Mouse (Mus musculus) megakaryocyte, adult 5-6 weeks (primary cell): ENCODE measurements around the gene Osbpl9. TPM values are rescaled to one million over a fixed set of nuclear protein-coding genes. Genes with fewer than 3 reads are reported as not detected.
A peak's percentile ranks its signal among the peaks of the same experiment; 100 is the strongest.

ENCODE experiments used
- ATAC-seq: 2 replicates; pipeline ENCODE4 v1.8.0; 2016; ENCODE audit warnings: mild to moderate bottlenecking, inconsistent platforms; ENCODE audit not compliant: poor library complexity, severe bottlenecking
- total RNA-seq, 2 experiments: library from RNA; stranded (forward) in 1 of 2; stranded (reverse) in 1 of 2; fragments of 153-499, 151-499 nt in 1 of 2; fragments of 221-1000, 200-1000 nt in 1 of 2; gene quantifications; 2 replicates each; pipeline versions ENCODE4 v1.2.3 to v1.2.4; 2015 to 2017

Gene Osbpl9
- total RNA-seq, 2 experiments from 2014 or later: 161 to 217 TPM

GRCm38 (mm10) chr4:109136475-109137125, 65.5 kb downstream of the Osbpl9 start:
- ATAC-seq: peak; percentile 99

- no peak for ATAC-seq
Observed at GRCm38 (mm10) chr4:109134955-109135354, 67.1 kb downstream of the Osbpl9 start.

- ATAC-seq: no peak
Observed at GRCm38 (mm10) chr4:109131256-109131872, 70.7 kb downstream of the Osbpl9 start.

- ATAC-seq: no peak
Observed at GRCm38 (mm10) chr4:109128971-109129370, 73.1 kb downstream of the Osbpl9 start.

- ATAC-seq: no peak
Observed at GRCm38 (mm10) chr4:109128017-109128416, 74.1 kb downstream of the Osbpl9 start.

DNA sequence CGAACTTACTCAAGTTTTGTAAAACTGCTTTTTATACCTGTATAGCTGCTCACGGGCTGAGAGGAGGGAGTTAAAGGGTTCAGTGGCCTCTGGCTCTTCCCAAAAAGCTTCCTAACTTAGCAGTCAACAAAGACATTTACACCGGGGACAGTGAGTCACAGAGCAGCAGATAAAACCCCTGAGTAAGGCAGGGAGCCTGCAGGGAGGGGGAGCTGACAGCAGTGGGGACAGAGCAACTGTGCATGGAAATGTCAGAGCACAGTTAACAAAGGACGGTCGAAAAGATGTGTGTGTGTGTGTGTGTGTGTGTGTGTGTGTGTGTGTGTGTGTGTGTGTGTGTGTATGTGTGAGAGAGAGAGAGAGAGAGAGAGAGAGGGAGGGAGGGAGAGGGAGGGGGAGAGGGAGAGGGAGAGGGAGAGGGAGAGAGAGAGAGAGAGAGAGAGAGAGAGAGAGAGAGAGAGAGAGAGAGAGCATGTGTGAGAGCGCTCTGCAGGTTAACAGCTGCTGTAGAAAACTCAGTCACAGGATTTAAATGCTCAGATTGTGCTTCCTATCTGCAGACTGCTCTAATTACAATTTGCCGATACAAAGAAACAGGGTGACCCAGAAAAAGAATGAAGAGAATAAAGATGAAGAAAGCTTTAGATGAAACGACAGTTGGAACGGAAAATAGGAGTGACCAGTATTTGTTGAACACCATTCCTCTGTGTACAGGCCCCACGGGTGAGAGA, 75.1 kb downstream of the Osbpl9 start:
- no peak for ATAC-seq

DNA sequence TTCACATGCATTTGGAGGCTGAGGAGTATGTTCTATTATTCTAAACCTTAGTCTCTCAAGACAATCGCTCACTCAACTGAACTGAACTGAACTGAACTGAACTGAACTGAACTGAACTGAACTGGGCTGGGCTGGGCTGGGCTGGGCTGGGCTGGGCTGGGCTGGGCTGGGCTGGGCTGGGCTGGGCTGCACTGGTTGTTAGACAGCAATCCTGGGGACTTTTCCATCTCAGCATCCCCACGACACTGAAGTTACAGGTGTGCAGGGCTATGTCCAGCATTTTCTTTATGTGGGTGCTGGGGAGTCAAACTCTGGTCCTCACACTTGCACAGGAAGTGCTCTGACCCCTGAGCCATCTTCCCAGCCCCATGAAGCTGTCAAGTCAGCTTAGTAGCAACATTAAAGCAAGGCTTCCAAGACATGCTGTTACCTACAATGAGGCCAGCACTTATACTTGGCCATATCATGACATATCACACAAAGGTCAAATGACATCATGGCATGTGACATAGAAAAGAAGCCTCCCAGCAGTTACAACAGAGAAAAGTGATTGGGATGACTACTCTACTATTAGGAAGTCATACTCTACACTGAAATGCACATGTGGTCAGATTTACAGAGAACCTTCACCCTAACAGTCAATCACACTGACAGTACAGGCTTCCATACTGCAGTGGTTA, 76.2 kb downstream of the Osbpl9 start:
- no peak for ATAC-seq

DNA sequence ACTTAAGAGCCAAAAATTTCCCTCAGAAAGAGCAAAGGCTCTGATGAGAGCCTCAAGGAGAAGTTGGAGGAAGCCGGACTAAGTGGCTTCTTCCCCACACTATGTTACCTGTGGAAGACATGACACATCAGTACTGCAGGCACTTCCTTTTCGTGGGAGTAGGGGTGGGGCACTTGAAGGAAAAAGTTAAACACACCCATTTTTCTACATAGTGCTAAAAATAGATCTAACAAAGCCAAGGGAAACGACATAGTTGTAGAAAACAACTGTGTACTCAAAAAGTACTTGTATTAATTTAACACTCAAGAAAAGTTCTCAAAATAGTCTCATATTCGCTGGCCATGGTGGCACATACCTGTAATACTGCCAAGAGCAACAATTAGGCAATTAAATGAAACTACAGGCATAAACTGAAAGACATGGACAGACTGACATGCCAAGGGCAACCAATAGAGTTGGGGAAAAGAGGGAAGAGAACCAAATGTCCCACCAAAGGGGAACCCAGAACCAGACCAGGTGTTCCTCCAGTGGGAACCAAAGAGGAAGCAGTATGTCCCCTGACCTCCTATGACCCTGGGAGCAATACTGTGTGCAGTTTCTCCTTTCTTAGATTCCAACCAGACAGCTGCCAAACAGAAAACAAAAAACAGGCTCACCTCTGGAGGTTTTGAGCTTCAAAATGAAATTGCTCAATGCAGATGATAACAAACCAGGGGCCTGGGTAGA, 79.1 kb downstream of the Osbpl9 start:
- peak; percentile 66 for ATAC-seq

DNA sequence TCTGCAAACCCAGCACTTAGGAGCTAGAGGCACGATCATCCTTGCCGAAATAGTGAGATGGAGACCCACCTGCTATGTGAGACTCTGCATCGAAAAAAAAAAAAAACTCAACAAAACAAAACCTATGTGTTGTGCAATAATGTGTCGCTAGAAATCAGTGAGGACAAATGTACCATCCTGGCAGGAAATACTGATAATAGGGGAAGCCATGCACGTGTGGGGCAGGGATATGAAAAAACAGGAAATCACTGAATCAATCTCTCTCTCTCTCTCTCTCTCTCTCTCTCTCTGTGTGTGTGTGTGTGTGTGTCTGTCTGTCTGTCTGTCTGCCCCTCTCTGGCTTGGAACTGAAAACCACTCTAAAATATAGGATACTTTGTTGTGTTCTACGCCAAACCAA, 81.3 kb downstream of the Osbpl9 start:
- ATAC-seq: no peak

GRCm38 (mm10) chr4:109119641-109120125, 82.4 kb downstream of the Osbpl9 start:
- no peak for ATAC-seq

DNA sequence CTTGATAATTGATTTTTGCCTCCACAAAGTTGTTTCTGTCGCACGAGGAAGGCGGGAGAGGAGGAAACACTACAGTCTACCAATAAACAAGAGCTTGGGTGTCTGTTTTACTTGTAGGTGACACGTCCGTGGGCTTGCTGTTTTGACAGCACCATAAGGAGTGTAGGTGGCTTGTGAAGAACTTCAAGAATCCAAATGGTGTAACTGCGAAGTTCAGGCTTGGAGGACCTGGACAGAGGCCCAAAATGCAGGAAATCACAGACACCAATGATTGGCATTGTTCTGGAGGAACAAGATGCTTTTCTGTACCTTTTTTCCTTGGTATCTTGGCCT, 83.8 kb downstream of the Osbpl9 start:
- ATAC-seq: peak; percentile 2; the same call in 1 of the 2 replicates

- ATAC-seq: peak; percentile 93
Observed at GRCm38 (mm10) chr4:109117596-109118326, 84.3 kb downstream of the Osbpl9 start.

- no peak for ATAC-seq
Observed at GRCm38 (mm10) chr4:109116938-109117337, 85.1 kb downstream of the Osbpl9 start.

GRCm38 (mm10) chr4:109116494-109116893, 85.6 kb downstream of the Osbpl9 start:
- peak; percentile 54 for ATAC-seq

DNA sequence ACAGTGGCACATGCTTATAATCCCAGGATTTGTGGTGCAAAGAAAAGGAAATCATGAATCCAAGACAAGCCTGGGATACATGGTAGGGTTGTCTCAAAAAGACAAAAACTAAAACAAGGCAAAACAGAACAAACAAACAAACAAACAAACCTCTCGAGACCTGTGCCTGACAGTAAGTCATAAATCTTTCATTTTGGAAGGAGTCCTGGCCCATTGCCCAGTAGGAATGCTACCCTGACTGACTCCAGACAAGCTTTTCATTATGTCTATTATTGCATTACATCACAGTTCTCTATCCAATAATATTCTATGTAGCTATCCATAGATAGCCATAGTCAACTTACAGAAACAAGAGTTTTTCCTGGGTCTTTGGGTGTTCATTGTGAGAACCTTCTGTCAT, 86.3 kb downstream of the Osbpl9 start:
- ATAC-seq: no peak

DNA sequence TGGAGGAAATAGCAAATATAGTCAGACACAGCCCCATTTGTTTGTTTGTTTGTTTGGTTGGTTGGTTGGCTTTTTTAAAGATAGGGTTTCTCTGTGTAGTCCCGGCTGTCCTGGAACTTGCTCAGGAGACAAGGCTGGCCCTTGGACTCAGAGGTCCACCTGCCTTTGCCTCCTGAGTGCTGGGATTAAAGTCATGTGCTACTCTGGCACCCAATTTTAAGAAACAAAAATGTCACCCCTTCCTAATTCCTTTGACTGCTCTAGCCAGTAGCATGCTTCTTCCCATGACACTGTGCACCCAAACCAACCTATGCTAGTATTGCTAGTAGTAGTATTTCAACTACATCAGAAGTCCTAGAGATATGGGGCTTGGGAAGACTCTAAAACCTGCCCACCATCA, 87.8 kb downstream of the Osbpl9 start:
- ATAC-seq: no peak

DNA sequence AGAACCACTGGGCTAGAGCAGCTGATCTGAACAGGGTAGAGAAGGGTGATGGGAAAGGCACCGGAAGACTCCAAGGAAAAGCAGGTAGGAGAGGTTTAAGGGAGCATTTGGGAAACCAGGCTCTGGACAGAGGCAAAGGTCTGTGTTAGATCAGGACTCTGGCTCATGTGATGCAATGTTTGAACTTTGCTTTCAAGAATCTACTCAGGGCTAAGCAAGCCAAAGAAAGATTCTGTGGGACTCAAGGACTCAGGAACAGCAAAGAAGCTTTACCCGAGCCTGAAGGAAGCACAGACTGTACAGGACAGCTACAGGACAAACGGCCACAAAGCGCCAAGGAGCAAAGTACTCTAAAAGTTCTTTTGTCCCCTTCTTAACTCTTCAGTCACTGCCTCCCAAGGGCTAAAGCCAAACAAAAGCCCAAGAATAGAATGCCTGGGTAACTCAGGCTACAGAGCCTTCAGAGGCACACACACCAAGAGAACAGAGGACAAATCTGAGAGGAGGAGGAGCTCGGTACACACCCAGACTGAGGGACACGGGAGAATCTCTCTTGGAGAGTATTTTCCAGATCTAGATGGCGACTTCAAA, 89.1 kb downstream of the Osbpl9 start:
- no peak for ATAC-seq

GRCm38 (mm10) chr4:109110978-109111377, 91.1 kb downstream of the Osbpl9 start:
- ATAC-seq: no peak

GRCm38 (mm10) chr4:109109686-109110085, 92.4 kb downstream of the Osbpl9 start:
- ATAC-seq: no peak

DNA sequence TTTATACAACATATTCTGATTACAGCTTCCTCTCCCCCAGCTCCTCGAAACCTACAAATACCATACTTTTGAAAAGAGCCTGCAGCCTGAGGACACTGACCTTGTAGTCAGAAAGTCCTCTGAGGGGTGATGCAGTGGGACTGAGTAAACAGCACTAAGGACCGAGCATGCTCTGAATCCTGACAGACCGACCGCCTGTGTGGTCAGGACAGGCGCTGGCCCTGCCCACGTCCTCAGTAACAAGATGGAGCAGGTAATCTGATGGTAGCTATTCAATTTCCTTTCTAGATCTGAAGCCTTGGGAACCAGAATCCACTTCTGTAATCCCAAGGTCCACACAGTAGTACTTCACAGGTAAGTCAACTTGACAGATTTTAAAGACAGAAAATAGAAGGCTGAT, 93.1 kb downstream of the Osbpl9 start:
- no peak for ATAC-seq
